Mouse (Mus musculus) brain, embryonic 14.5 days (tissue): Measurements from ENCODE around the gene Trim56.

Experiments
- CTCF ChIP-seq: fragments of 200-500 bp; IDR thresholded peaks from 2 replicates; pipeline ENCODE4 v1.5.1; 2012; ENCODE audit warnings: inconsistent platforms, mild to moderate bottlenecking, moderate library complexity, borderline replicate concordance; ENCODE audit not compliant: insufficient read depth, insufficient read length; ENCODE audit errors: extremely low read depth
- POLR2A ChIP-seq: fragments of 200-500 bp; IDR thresholded peaks from 2 replicates; pipeline ENCODE4 v1.6.1; 2012; ENCODE audit warnings: mild to moderate bottlenecking, inconsistent platforms, borderline replicate concordance; ENCODE audit not compliant: poor library complexity, insufficient read depth, insufficient read length, severe bottlenecking; ENCODE audit errors: extremely low read depth

DNA sequence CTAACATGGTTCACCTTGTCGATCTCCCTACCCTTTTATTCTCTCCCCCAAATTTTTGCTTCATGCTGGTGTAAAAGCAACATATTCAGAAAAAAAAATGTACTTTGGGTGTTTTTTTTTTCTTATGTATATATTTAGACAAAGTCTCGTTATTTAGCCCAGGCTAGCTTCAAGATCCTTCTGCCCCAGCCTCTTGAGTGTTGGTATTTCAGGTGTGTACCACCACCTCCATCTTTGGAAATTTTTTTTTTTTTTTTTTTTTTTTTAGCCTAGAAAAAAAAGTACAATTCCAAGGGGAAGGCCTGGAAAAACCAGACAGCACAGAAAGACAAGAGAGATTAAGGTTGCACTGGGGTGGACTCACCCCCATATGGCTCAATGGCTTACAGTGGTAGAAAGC, 978 bp upstream of the Trim56 start:
- TF ChIP-seq CTCF (no peak), POLR2A (no peak)
